Mouse (Mus musculus) spleen, adult 2 months (tissue): Measurements from ENCODE around the gene Fam198a. TPM values are rescaled to one million over a fixed set of nuclear protein-coding genes. Genes with fewer than 3 reads are reported as not detected.
A peak's percentile ranks its signal among the peaks of the same experiment; 100 is the strongest.

ENCODE experiments used
- DNase-seq, 2 experiments: peaks; one replicate each; pipeline versions ENCODE4 v3.0.0 to v3.0.0-alpha.2; 2012 to 2021; ENCODE audit warnings: low spot score in 2 of 2, low read depth in 1 of 2
- H3K27ac ChIP-seq: fragments of 200-500 bp; 2 replicates; pipeline ENCODE4 v1.5.1; 2012; ENCODE audit warnings: low read length, inconsistent platforms; ENCODE audit not compliant: insufficient read depth
- H3K27me3 ChIP-seq: fragments of 200-500 bp; 2 replicates; pipeline ENCODE4 v1.6.1; 2012; ENCODE audit warnings: mild to moderate bottlenecking, moderate library complexity, low read length, inconsistent platforms; ENCODE audit not compliant: control insufficient read depth, insufficient read depth
- H3K36me3 ChIP-seq: fragments of 200-500 bp; 2 replicates; pipeline ENCODE4 v1.6.1; 2012; ENCODE audit warnings: mild to moderate bottlenecking, low read length, inconsistent platforms; ENCODE audit not compliant: control insufficient read depth, insufficient read depth
- H3K4me1 ChIP-seq: fragments of 200-500 bp; 2 replicates; pipeline ENCODE4 v1.6.1; 2011; ENCODE audit warnings: inconsistent platforms; ENCODE audit not compliant: control insufficient read depth, insufficient read depth, insufficient read length
- H3K4me3 ChIP-seq: fragments of 200-500 bp; 2 replicates; pipeline ENCODE4 v1.5.1; 2011; ENCODE audit warnings: mild to moderate bottlenecking, inconsistent platforms; ENCODE audit not compliant: insufficient read depth, insufficient read length; ENCODE audit errors: extremely low read depth
- CTCF ChIP-seq: fragments of 200-500 bp; IDR thresholded peaks from 2 replicates; pipeline ENCODE4 v1.5.1; 2011; ENCODE audit warnings: mild to moderate bottlenecking, inconsistent platforms; ENCODE audit not compliant: insufficient read depth, insufficient read length, insufficient replicate concordance; ENCODE audit errors: extremely low read depth
- POLR2A ChIP-seq: fragments of 200-500 bp; IDR thresholded peaks from 2 replicates; pipeline ENCODE4 v1.6.1; 2011; ENCODE audit warnings: low read depth, low read length, inconsistent platforms
- WGBS: fragments of 180-500 bp; shearing (Covaris S2); methylation state at CpG from one replicate; pipeline ENCODE4 v1.1.7; 2018; 5-methylcytosine and 5-hydroxymethylcytosine counted together
- polyA plus RNA-seq: library from polyadenylated mRNA; depleted of rRNA; stranded (reverse); fragments of >200 nt; gene quantifications from 2 replicates; pipeline ENCODE4 v1.2.3, GENCODE M21; 2012

Gene Fam198a
- polyA plus RNA-seq, 1 experiment = 0.28 TPM

GRCm38 (mm10) chr9:121982214-121982613 is 31.4 kb downstream of the Fam198a start:
- H3K27ac ChIP-seq = no peak overlapping the region
- H3K4me3 ChIP-seq = no peak overlapping the region
- no peak for TF ChIP-seq POLR2A
- H3K27me3 ChIP-seq = no peaks in the 10 kb centered on the region
- 97% methylated on average over 22 of the region's 22 CpGs for WGBS
- no peak for DNase-seq
- no peaks in the 10 kb centered on the region for H3K4me1 ChIP-seq
- no peaks in the 10 kb centered on the region for H3K36me3 ChIP-seq

DNA sequence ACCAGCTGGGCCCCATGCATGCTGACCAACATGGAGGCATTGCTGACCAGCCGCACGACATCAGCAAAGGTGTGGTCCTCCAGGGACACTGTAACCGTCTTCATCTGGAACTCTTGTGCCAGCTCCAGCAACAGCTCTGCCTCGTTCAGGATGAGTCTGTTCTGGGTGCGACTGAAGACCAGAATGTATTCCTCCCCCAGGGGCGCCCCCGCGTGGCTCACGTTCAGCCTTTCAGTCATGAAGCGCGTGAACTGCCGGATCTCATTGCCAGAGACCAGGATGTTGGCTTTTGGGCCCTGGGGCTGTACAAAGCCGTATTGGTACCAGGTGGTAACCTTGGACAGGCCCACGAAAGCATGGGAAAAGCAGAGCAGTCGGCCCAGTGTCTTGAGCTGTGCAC is 31.9 kb downstream of the Fam198a start:
- Histone ChIP-seq H3K27ac (no peak overlapping the region), H3K27me3 (no peaks in the 10 kb centered on the region), H3K4me3 (no peak overlapping the region), H3K36me3 (no peaks in the 10 kb centered on the region), H3K4me1 (no peaks in the 10 kb centered on the region)
- TF ChIP-seq POLR2A (no peak), CTCF (no peak)
- DNase-seq = no peak
- 90% methylated on average over 15 of the region's 15 CpGs for WGBS

- WGBS = 72% methylated on average over 15 of the region's 15 CpGs
- DNase-seq = peak in 1 of 2 experiments; percentile 56
- Histone ChIP-seq H3K27me3 (no peaks in the 10 kb centered on the region), H3K4me1 (no peaks in the 10 kb centered on the region), H3K4me3 (no peak overlapping the region), H3K36me3 (no peaks in the 10 kb centered on the region), H3K27ac (no peak overlapping the region)
- TF ChIP-seq POLR2A (no peak), CTCF (peak; percentile 58; the same call in 1 of the 2 replicates)
Observed at GRCm38 (mm10) chr9:121983504-121983903, 32.7 kb downstream of the Fam198a start.

DNA sequence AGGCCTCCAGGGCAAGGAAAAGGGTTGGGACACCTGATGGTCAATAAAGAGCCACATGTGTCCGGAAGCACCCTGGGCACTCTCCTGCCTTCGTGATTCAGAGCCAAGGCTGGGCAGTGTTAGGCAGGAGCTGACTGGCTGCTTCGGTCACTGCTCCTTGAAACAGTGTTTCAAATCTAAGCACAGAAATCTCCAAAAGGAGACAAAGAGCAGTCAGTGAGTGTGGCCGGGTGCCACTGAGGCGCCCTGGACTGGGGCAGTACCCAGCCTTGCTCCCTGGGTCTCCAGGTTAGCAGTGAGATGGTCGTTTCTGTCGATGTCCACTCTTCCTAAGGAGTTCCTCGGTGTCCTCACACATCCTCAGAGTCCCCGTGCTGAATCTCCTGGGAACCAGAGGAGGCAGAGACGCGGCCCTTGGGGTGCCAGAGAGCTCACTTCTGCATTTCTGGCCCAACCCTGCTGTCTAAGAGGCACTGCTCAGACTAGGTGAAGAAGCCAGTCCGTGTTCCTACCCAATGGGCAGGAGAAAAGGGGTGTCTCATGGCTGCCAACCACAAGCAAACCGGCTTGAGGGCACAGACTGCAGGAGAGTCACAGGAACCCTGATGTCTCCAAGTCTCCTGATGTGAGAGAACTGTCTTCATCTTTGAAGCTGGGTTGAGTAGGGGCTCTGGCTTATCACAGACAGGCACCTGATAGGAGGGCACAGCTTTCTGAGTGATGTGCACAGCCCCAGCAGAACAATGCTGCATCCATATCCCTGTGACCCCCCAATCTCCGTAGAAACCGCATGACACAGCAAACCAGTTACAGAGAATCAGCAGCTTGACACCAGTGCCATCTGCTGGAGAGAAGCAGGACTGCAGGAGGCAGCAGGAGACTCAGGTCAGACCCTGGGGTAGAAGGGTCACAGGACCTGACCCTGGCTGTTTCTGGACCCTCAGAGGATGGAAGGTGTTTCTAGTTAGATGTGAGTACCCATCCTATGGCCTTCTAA is 34.0 kb downstream of the Fam198a start:
- 44% methylated on average over 15 of the region's 15 CpGs for WGBS
- Histone ChIP-seq H3K27me3 (no peaks in the 10 kb centered on the region), H3K4me1 (no peaks in the 10 kb centered on the region), H3K36me3 (no peaks in the 10 kb centered on the region), H3K27ac (no peak overlapping the region), H3K4me3 (no peak overlapping the region)
- TF ChIP-seq CTCF = peak; percentile 98; the same call in 1 of the 2 replicates
- TF ChIP-seq POLR2A = no peak
- DNase-seq = peak; percentile 30 to 68

- no peak for TF ChIP-seq CTCF
- no peak for TF ChIP-seq POLR2A
- H3K36me3 ChIP-seq = no peaks in the 10 kb centered on the region
- 64% methylated on average over 3 of the region's 3 CpGs for WGBS
Observed at GRCm38 (mm10) chr9:121988910-121989309, 38.1 kb downstream of the Fam198a start.

GRCm38 (mm10) chr9:121989536-121989935 is 38.7 kb downstream of the Fam198a start:
- Histone ChIP-seq H3K4me3 (no peak overlapping the region), H3K27ac (no peak overlapping the region), H3K36me3 (no peaks in the 10 kb centered on the region), H3K27me3 (no peaks in the 10 kb centered on the region), H3K4me1 (no peaks in the 10 kb centered on the region; the same call in 1 of the 2 replicates)
- TF ChIP-seq CTCF (no peak), POLR2A (no peak)
- 81% methylated on average over 5 of the region's 5 CpGs for WGBS
- no peak for DNase-seq

More at GRCm38 (mm10) chr9:121988910-121989309, 38.1 kb downstream of the Fam198a start:
- H3K4me3 ChIP-seq = no peak overlapping the region
- H3K4me1 ChIP-seq = no peaks in the 10 kb centered on the region; the same call in 1 of the 2 replicates
- no peak overlapping the region for H3K27ac ChIP-seq
- no peak for DNase-seq
- no peaks in the 10 kb centered on the region for H3K27me3 ChIP-seq

- 38% methylated on average over 5 of the region's 5 CpGs for WGBS
- no peak for DNase-seq
- H3K36me3 ChIP-seq = no peaks in the 10 kb centered on the region
- no peak overlapping the region for H3K4me3 ChIP-seq
- no peaks in the 10 kb centered on the region; the same call in 1 of the 2 replicates for H3K4me1 ChIP-seq
- peaks cover 9% of the 10 kb centered on the region for H3K27me3 ChIP-seq
- TF ChIP-seq POLR2A (no peak), CTCF (no peak)
- no peak overlapping the region for H3K27ac ChIP-seq
Observed at GRCm38 (mm10) chr9:121991041-121991440, 40.3 kb downstream of the Fam198a start.
